Mouse (Mus musculus) G1E (cell line): ENCODE measurements around the gene Gcnt3.

Experiments
- CTCF ChIP-seq: IDR thresholded peaks from 2 replicates; pipeline ENCODE4 v1.5.1; 2012; ENCODE audit warnings: low read depth, low read length, inconsistent platforms, mixed read lengths
- GATA1 ChIP-seq: IDR thresholded peaks from 2 replicates; pipeline ENCODE4 v1.6.1; 2012; ENCODE audit warnings: borderline replicate concordance, low read length, inconsistent platforms, mixed read lengths
- POLR2AphosphoS5 ChIP-seq: IDR thresholded peaks from 2 replicates; pipeline ENCODE4 v1.6.1; 2012; ENCODE audit warnings: low read depth, low read length, inconsistent platforms; ENCODE audit not compliant: insufficient replicate concordance
- TAL1 ChIP-seq: conservative IDR thresholded peaks from 2 replicates; pipeline ENCODE4 v1.6.1; 2012; ENCODE audit warnings: low read depth, low read length, inconsistent platforms, mixed read lengths

DNA sequence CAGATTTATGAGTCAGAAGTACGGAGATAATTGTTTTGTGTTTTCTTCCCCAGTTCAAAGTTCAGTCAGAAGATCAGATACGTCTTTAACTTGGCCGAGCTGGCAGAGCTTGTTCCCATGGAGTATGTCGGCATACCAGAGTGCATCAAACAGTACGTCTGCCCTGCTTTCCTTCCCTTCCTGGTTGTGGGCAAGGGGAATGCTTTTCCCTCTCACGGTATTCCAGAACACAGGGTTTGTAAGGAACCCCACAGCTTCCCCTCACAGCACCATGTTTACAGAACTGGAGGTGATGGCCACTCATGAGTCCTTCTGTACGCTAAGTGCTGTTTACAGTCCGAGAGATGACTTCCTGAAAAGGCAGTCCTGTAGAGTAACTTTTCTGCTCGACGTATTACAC is 34.4 kb downstream of the Gcnt3 start:
- TF ChIP-seq CTCF (no peak), POLR2AphosphoS5 (no peak), GATA1 (no peak), TAL1 (no peak)
